Mouse (Mus musculus) hindbrain, postnatal 0 days (tissue): ENCODE data around the gene Ccdc186. TPM values are rescaled to one million over a fixed set of nuclear protein-coding genes. Genes with fewer than 3 reads are reported as not detected.
"Not testable (repeated sequence)": the region's sequence is repeated elsewhere in the genome, so short reads cannot be mapped to it uniquely, and the experiment has no call there.

Experiments used
- ATAC-seq: fragments of 200-750 bp; cut with Nextera tagmentation; 2 replicates; pipeline ENCODE4 v1.8.0; 2017; ENCODE audit warnings: mild to moderate bottlenecking, moderate TSS enrichment, moderate library complexity
- DNase-seq: peaks from one replicate; pipeline ENCODE4 v3.0.0-alpha.2; 2015; ENCODE audit warnings: low spot score
- H3K27ac ChIP-seq: fragments of 300-500 bp; sonication (generic); 2 replicates; pipeline ENCODE4 v1.5.1; 2014; ENCODE audit warnings: mild to moderate bottlenecking
- H3K27me3 ChIP-seq: fragments of 300-500 bp; sonication (generic); 2 replicates; pipeline ENCODE4 v1.6.1; 2014; ENCODE audit warnings: low read length, mixed read lengths; ENCODE audit not compliant: insufficient read depth
- H3K36me3 ChIP-seq: fragments of 300-500 bp; sonication (generic); 2 replicates; pipeline ENCODE4 v1.6.1; 2014; ENCODE audit warnings: low read length, mixed read lengths; ENCODE audit not compliant: insufficient read depth
- H3K4me1 ChIP-seq: fragments of 300-500 bp; sonication (generic); 2 replicates; pipeline ENCODE4 v1.6.1; 2014; ENCODE audit warnings: antibody characterized with exemption, low read length, mixed read lengths; ENCODE audit not compliant: insufficient read depth
- H3K4me2 ChIP-seq: fragments of 300-500 bp; sonication (generic); 2 replicates; pipeline ENCODE4 v1.6.1; 2014; ENCODE audit warnings: low read depth, mild to moderate bottlenecking, low read length, moderate library complexity, mixed read lengths
- H3K4me3 ChIP-seq: fragments of 300-500 bp; sonication (generic); 2 replicates; pipeline ENCODE4 v1.5.1; 2014; ENCODE audit warnings: low read length
- H3K9ac ChIP-seq: fragments of 300-500 bp; sonication (generic); replicated peaks from 2 replicates; pipeline ENCODE4 v1.6.1; 2014; ENCODE audit warnings: mild to moderate bottlenecking, low read length, moderate library complexity, mixed read lengths
- H3K9me3 ChIP-seq: fragments of 300-500 bp; sonication (generic); 2 replicates; pipeline ENCODE4 v1.6.1; 2016; ENCODE audit warnings: low read length, mixed read lengths
- CTCF ChIP-seq: IDR thresholded peaks from 2 replicates; pipeline ENCODE4 v1.5.1; 2016; ENCODE audit warnings: antibody characterized with exemption, control low read depth, low read depth
- WGBS: fragments of 180-500 bp; shearing (Covaris S2); extraction: QIAGEN DNeasy Blood & Tissue Kit; methylation state at CpG from one replicate; pipeline ENCODE4 v1.1.7; 2014; 5-methylcytosine and 5-hydroxymethylcytosine counted together
- polyA plus RNA-seq: library from polyadenylated mRNA; unstranded; fragments of >200 nt; fragmentation: Nextera tagmentation; extraction: Ambion mirVana; gene quantifications from 2 replicates; pipeline ENCODE4 v1.2.1, GENCODE M21; 2015
- total RNA-seq: library from RNA; depleted of rRNA; stranded (reverse); fragments of >200 nt; gene quantifications from 2 replicates; pipeline ENCODE4 v1.2.3, GENCODE M21; 2014

Ccdc186 gene
- total and polyA plus RNA-seq, 2 experiments from 2014 or later, result 12.4 to 22.7 TPM

DNA sequence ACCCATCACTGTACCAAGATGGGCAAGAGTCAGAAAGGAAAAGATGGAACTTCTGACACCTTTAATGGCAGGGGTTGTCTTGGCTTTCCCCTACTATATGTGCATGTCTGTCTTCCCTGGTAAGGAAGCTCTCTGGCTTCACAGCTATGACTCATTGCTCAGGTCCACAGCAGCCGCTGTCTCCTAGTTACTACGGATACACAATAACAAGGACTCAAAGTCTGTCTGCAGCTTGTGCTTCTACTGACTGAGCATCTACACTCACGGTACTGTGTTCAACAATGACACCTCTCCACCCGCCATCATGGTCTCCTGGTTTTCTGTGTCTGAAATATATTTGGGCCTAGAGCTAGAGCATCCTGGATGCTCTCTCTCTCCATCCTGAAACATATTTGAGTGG is 62.2 kb downstream of the Ccdc186 start:
- 85% methylated on average over 4 of the region's 4 CpGs for WGBS
- Histone ChIP-seq H3K4me2 (no peak overlapping the region), H3K9ac (no peak overlapping the region), H3K27me3 (no peaks in the 10 kb centered on the region), H3K9me3 (no peaks in the 10 kb centered on the region), H3K4me1 (no peaks in the 10 kb centered on the region), H3K27ac (no peak overlapping the region), H3K4me3 (no peak overlapping the region), H3K36me3 (no peaks in the 10 kb centered on the region)
- no peak for TF ChIP-seq CTCF
- DNase-seq (no peak), ATAC-seq (no peak)

DNA sequence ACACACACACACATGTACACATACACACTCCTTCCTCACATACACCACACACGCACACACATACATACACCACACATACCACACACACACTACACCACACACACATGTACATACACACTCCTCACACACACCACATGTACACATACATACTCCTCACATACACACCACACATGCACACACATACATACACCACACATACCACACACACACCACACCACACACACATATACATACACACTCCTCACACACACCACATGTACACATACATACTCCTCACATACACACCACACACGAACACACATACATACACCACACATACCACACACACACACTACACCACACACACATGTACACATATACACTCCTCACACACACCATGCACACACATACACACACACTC is 63.7 kb downstream of the Ccdc186 start:
- TF ChIP-seq CTCF, result no peak
- no peaks in the 10 kb centered on the region for H3K4me1 ChIP-seq
- 96% methylated on average over 2 of the region's 2 CpGs for WGBS
- DNase-seq (no peak), ATAC-seq (no peak)
- H3K27me3 ChIP-seq, result no peaks in the 10 kb centered on the region
- H3K9ac ChIP-seq, result no peak overlapping the region
- H3K9me3 ChIP-seq, result no peaks in the 10 kb centered on the region
- H3K36me3 ChIP-seq, result no peaks in the 10 kb centered on the region
- H3K27ac ChIP-seq, result no peak overlapping the region
- no peak overlapping the region for H3K4me2 ChIP-seq
- no peak overlapping the region for H3K4me3 ChIP-seq

DNA sequence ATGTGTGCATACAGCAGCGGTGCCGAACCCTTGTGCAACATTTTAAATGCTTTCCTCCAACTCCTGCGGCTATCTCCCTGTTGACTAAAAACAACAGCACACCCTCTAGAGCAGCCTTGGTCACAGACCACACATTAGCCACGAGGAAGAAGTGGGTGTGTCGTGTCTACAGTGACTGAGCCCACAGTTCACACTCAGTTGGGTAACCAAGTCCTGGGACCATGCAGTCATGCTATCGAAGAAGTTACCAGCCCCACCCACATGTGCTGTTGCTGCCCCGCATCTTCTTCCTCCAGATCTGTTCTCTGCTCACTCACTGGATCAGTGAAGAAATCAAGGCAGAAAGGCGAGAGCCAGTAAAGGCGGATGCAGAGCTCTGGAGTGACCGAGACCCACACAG is 65.6 kb downstream of the Ccdc186 start:
- TF ChIP-seq CTCF, result no peak
- Histone ChIP-seq H3K9ac (no peak overlapping the region), H3K9me3 (no peaks in the 10 kb centered on the region), H3K4me1 (no peaks in the 10 kb centered on the region), H3K27ac (no peak overlapping the region), H3K27me3 (no peaks in the 10 kb centered on the region), H3K4me3 (no peak overlapping the region), H3K4me2 (no peak overlapping the region), H3K36me3 (no peaks in the 10 kb centered on the region)
- ATAC-seq (no peak), DNase-seq (no peak)
- 89% methylated on average over 10 of the region's 10 CpGs for WGBS

DNA sequence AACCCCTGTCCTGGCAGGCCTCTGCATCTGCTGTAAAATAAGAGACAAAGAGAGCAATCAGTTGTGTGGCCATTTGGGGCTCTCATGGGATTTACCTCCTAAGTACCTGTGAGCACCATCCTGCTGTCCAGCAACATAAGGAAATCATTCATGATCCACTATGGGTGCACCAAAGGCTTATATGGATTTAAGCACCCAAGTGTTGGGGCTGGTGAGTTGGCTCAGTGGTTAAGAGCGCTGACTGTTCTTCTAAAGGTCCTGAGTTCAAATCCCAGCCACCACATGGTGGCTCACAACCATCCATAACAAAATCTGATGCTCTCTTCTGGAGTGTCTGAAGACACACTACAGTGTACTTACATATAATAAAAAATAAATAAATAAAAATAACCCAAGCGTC is 67.5 kb downstream of the Ccdc186 start:
- H3K27me3 ChIP-seq, H3K9ac ChIP-seq: not testable (repeated sequence)
- WGBS, result 93% methylated on average over 2 of the region's 2 CpGs

DNA sequence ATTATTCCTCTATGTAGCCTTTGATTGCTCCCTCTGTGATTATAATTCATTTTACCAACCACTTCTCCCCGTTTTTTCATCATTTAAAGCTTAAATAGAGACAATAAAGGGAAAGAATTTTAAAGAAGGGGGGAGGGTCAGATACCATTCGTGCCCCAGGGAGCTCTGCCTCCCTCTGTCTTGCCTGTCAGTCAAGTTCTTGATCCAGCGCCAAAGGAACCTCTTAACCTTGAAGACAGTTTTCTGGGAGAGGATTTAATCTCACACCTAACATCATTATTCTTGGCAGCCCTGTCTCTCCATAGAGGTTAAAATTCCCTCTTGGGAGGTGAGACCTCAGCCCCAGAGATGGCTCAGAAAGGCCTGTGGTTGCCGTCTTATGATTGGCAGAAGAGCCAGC is 71.3 kb downstream of the Ccdc186 start:
- Histone ChIP-seq H3K36me3 (no peaks in the 10 kb centered on the region), H3K4me2 (no peak overlapping the region), H3K9ac (no peak overlapping the region), H3K4me3 (no peak overlapping the region), H3K27me3 (no peaks in the 10 kb centered on the region), H3K4me1 (no peaks in the 10 kb centered on the region), H3K9me3 (no peaks in the 10 kb centered on the region), H3K27ac (no peak overlapping the region)
- DNase-seq, result no peak
- TF ChIP-seq CTCF, result no peak
- WGBS, result 26% methylated on average over 4 of the region's 4 CpGs
- no peak for ATAC-seq

More for the DNA sequence above, 67.5 kb downstream of the Ccdc186 start:
- H3K9me3 ChIP-seq, H3K27ac ChIP-seq, ATAC-seq, H3K4me3 ChIP-seq, H3K4me2 ChIP-seq, H3K4me1 ChIP-seq, H3K36me3 ChIP-seq, DNase-seq: not testable (repeated sequence)

DNA sequence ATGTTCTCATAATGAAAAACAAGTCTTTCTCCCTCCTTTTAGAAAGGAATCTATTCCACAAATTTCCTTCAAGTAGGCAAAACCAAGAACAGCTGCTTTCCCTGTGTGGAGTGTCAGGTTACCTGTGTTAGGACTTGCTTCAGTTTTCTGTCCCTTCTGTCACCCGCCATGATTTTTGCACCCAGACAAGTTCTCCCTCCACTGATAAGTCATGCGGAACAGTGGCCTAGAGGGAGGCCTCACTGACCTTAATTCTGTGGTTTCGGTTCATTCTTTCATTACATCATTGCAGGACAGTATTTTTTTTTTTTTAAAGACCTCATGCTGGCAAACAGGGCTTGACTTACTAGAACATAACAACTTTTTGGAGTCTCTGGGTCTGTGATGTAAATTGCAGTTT is 72.6 kb downstream of the Ccdc186 start:
- H3K4me1 ChIP-seq, result no peaks in the 10 kb centered on the region
- H3K27me3 ChIP-seq, result no peaks in the 10 kb centered on the region
- H3K4me3 ChIP-seq, result no peak overlapping the region
- no peaks in the 10 kb centered on the region for H3K36me3 ChIP-seq
- H3K9ac ChIP-seq, result no peak overlapping the region
- H3K9me3 ChIP-seq, result no peaks in the 10 kb centered on the region
- H3K4me2 ChIP-seq, result no peak overlapping the region
- DNase-seq, result no peak
- no peak overlapping the region for H3K27ac ChIP-seq
- whole genome bisulfite sequencing, result 45% methylated on average over 3 of the region's 3 CpGs
- ATAC-seq, result no peak
- no peak for TF ChIP-seq CTCF

DNA sequence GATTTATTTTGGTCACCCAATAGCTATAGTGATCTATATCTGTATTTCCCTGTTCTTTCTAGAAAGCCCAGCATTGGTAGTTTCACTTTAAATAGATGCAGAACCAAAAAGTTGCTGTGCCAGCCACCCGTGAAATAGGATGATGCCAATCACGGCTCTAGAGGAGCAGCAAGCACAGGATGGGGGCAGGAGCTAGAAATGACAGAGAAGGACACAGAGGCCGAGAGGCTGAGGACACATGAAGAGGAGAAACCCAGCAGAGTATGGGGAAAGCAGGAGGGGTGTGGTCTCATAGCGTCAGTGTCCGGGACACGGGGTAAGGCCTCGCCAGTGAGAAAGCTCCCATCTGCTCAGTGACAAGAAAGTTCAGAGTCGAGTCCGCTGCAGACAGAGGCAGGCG is 74.1 kb downstream of the Ccdc186 start:
- H3K27me3 ChIP-seq, result no peaks in the 10 kb centered on the region
- 60% methylated on average over 10 of the region's 10 CpGs for WGBS
- DNase-seq (no peak), ATAC-seq (no peak)
- TF ChIP-seq CTCF, result no peak
- no peak overlapping the region for H3K4me2 ChIP-seq
- H3K36me3 ChIP-seq, result no peaks in the 10 kb centered on the region
- no peak overlapping the region for H3K27ac ChIP-seq
- H3K4me1 ChIP-seq, result no peaks in the 10 kb centered on the region
- H3K9me3 ChIP-seq, result no peaks in the 10 kb centered on the region
- H3K9ac ChIP-seq, result no peak overlapping the region
- no peak overlapping the region for H3K4me3 ChIP-seq
